ENCODE assay signal across 8 mouse cellular contexts in genomic region chr4:141964575-141964974, GRCm38 (mm10). TPM values are rescaled to one million over a fixed set of nuclear protein-coding genes. Genes with fewer than 3 reads are reported as not detected.
DNase-seq lines count a peak whose midpoint lies in the region; ATAC-seq and TF ChIP-seq lines count a peak whose summit lies in the region.
"Had no signal": no experiment of that assay in that cellular context is flagged by ENCODE, and none has a peak within 500 bp of the region (broad histone marks: within the 10 kb centered on the region; RNA-seq: fewer than 3 reads in every experiment).

No protein-coding gene starts in this region.

- H3K4me2 ChIP-seq in heart, postnatal 0 days (ENCODE audit: low read depth, low read length): no peak overlapping the region
- H3K4me2 ChIP-seq in hindbrain, postnatal 0 days (ENCODE audit: low read depth, low read length): no peak overlapping the region

- H3K27me3 ChIP-seq in heart, postnatal 0 days (ENCODE audit: control insufficient read depth, insufficient read depth, low read length): no peaks in the 10 kb centered on the region
- no peaks in the 10 kb centered on the region for H3K27me3 ChIP-seq in hindbrain, postnatal 0 days (ENCODE audit: insufficient read depth, low read length)

- 8% methylated on average over 6 of the region's 6 CpGs for WGBS in heart, postnatal 0 days
- 14% methylated on average over 6 of the region's 6 CpGs for WGBS in hindbrain, postnatal 0 days

- H3K27ac ChIP-seq in heart, postnatal 0 days (ENCODE audit: low read depth): no peak overlapping the region
- H3K27ac ChIP-seq in cortical plate, adult 2 months (ENCODE audit: insufficient read depth, low read length): peak overlapping the region; percentile 60; the same call in 1 of the 2 replicates
- no peak overlapping the region for H3K27ac ChIP-seq in hindbrain, postnatal 0 days

- ATAC-seq in heart, postnatal 0 days (ENCODE audit: insufficient read depth, low read depth): peak; percentile 27; the same call in 1 of the 2 replicates
- no peak for ATAC-seq in hindbrain, postnatal 0 days
- ATAC-seq in cerebellum, adult (ENCODE audit: insufficient number of reproducible peaks, low FRiP score, low TSS enrichment): no peak

- H3K9ac ChIP-seq in heart, postnatal 0 days (replicated peaks; ENCODE audit: low read depth, low read length): no peak overlapping the region
- no peak overlapping the region for H3K9ac ChIP-seq in hindbrain, postnatal 0 days (replicated peaks; ENCODE audit: low read length)

- H3K9me3 ChIP-seq in heart, postnatal 0 days (replicated peaks; ENCODE audit: control insufficient read depth, low read length): peaks cover 8% of the 10 kb centered on the region; the same call in 1 of the 2 replicates
- peaks cover 8% of the 10 kb centered on the region; the same call in 1 of the 2 replicates for H3K9me3 ChIP-seq in hindbrain, postnatal 0 days (ENCODE audit: low read length)

- no peak overlapping the region for H3K4me3 ChIP-seq in heart, postnatal 0 days (ENCODE audit: low read depth, low read length)
- H3K4me3 ChIP-seq in cortical plate, adult 2 months (ENCODE audit: insufficient read depth, low read length): no peak overlapping the region
- H3K4me3 ChIP-seq in hindbrain, postnatal 0 days (ENCODE audit: low read length): no peak overlapping the region

- no peak for TF ChIP-seq CTCF in heart, postnatal 0 days (IDR thresholded peaks at IDR 0.05; ENCODE audit: low read depth)
- TF ChIP-seq CTCF in cortical plate, adult 2 months (IDR thresholded peaks at IDR 0.05; ENCODE audit: extremely low read depth, insufficient read depth, low read length): no peak
- TF ChIP-seq CTCF in hindbrain, postnatal 0 days (IDR thresholded peaks at IDR 0.05; ENCODE audit: low read depth): no peak

- no peak for TF ChIP-seq EP300 in heart, postnatal 0 days (IDR thresholded peaks at IDR 0.05; ENCODE audit: low read depth)

- no peaks in the 10 kb centered on the region for H3K4me1 ChIP-seq in heart, postnatal 0 days (ENCODE audit: control insufficient read depth, insufficient read depth)
- peaks cover 6% of the 10 kb centered on the region for H3K4me1 ChIP-seq in cortical plate, adult 2 months (ENCODE audit: control insufficient read depth, insufficient read depth, low read length)
- no peaks in the 10 kb centered on the region; the same call in 1 of the 2 replicates for H3K4me1 ChIP-seq in hindbrain, postnatal 0 days (ENCODE audit: insufficient read depth, low read length)

- no peak for TF ChIP-seq POLR2A in cortical plate, adult 2 months (IDR thresholded peaks at IDR 0.05; ENCODE audit: extremely low read depth, insufficient read depth, low read length)

- no peaks in the 10 kb centered on the region for H3K36me3 ChIP-seq in heart, postnatal 0 days (replicated peaks; ENCODE audit: control insufficient read depth, insufficient read depth, low read length)
- no peaks in the 10 kb centered on the region for H3K36me3 ChIP-seq in hindbrain, postnatal 0 days (ENCODE audit: insufficient read depth, low read length)

- DNase-seq in heart, postnatal 0 days (ENCODE audit: low spot score): no peak
- no peak for DNase-seq in heart, adult 9 months (ENCODE audit: low spot score in 2 of 2)
- peak; percentile 34 for DNase-seq in hindbrain, postnatal 0 days (ENCODE audit: low spot score)
- peak; percentile 26 for DNase-seq in lung, postnatal 36 days
- no peak for DNase-seq in thymus, postnatal 14 days
- DNase-seq: cerebellum, adult 11-12 months had no signal

RNA-seq across cellular contexts. Expression of gene Fhad1, which starts 50.3 kb away (rescaled TPM):
- total RNA-seq in heart, postnatal 0 days (2014; rRNA removed; ENCODE audit: low replicate concordance): 3.3 TPM in 1 of 2 replicates, not detected in the other
- polyA plus RNA-seq in heart, postnatal 0 days (2015; fragmentation: Nextera tagmentation; extraction: Ambion mirVana): 1.5 and 2.7 TPM in 2 replicates
- 6.5 and 8.2 TPM in 2 replicates for polyA plus RNA-seq in cortical plate, adult 2 months (2012; rRNA removed)
- total RNA-seq in hindbrain, postnatal 0 days (2014; rRNA removed): 2.0 and 16.9 TPM in 2 replicates
- 5.8 and 7.5 TPM in 2 replicates for polyA plus RNA-seq in hindbrain, postnatal 0 days (2015; fragmentation: Nextera tagmentation; extraction: Ambion mirVana)

Comparison
In these comparisons a context has a peak if more than half of its experiments do, and no peak if none do; other contexts are left out.
1. DNase-seq: peak in hindbrain, postnatal 0 days (single experiment) and lung, postnatal 36 days (single experiment); none in heart, postnatal 0 days (single experiment), heart, adult 9 months (0 of 2) and thymus, postnatal 14 days (single experiment).